Mouse (Mus musculus) liver, adult 2 months (tissue): ENCODE results near the gene N4bp1. TPM values are rescaled to one million over a fixed set of nuclear protein-coding genes. Genes with fewer than 3 reads are reported as not detected.
A peak's percentile ranks its signal among the peaks of the same experiment; 100 is the strongest.

Experiments used
- DNase-seq: peaks from one replicate; pipeline ENCODE4 v3.0.0-alpha.2; 2011; ENCODE audit warnings: low read depth, low spot score; ENCODE audit errors: extremely low read depth
- H3K27ac ChIP-seq: fragments of 200-500 bp; replicated peaks from 2 replicates; pipeline ENCODE4 v1.5.1; 2012; ENCODE audit warnings: low read depth, mild to moderate bottlenecking, control low read depth, inconsistent platforms, low read length; ENCODE audit not compliant: insufficient read depth
- H3K27me3 ChIP-seq: fragments of 200-500 bp; 2 replicates; pipeline ENCODE4 v1.6.1; 2012; ENCODE audit warnings: mild to moderate bottlenecking, moderate library complexity, low read length, inconsistent platforms; ENCODE audit not compliant: control insufficient read depth, insufficient read depth
- H3K36me3 ChIP-seq: fragments of 200-500 bp; 2 replicates; pipeline ENCODE4 v1.6.1; 2012; ENCODE audit warnings: low read length, inconsistent platforms; ENCODE audit not compliant: control insufficient read depth, insufficient read depth
- H3K4me1 ChIP-seq: fragments of 200-500 bp; 2 replicates; pipeline ENCODE4 v1.6.1; 2011; ENCODE audit warnings: low read length; ENCODE audit not compliant: control insufficient read depth, insufficient read depth
- H3K4me3 ChIP-seq: fragments of 200-500 bp; 2 replicates; pipeline ENCODE4 v1.5.1; 2011; ENCODE audit warnings: low read depth, mild to moderate bottlenecking, control low read depth, low read length, moderate library complexity; ENCODE audit not compliant: insufficient read depth
- H3K79me2 ChIP-seq: fragments of 200-500 bp; 2 replicates; pipeline ENCODE4 v1.6.1; 2012; ENCODE audit warnings: inconsistent platforms, mild to moderate bottlenecking, low read length, moderate library complexity; ENCODE audit not compliant: control insufficient read depth, insufficient read depth
- H3K9ac ChIP-seq: fragments of 200-500 bp; 2 replicates; pipeline ENCODE4 v1.6.1; 2012; ENCODE audit warnings: low read depth, mild to moderate bottlenecking, control low read depth, inconsistent platforms, low read length
- CTCF ChIP-seq: fragments of 200-500 bp; IDR thresholded peaks from 2 replicates; pipeline ENCODE4 v1.5.1; 2011; ENCODE audit warnings: low read depth, low read length, control low read depth
- POLR2A ChIP-seq: fragments of 200-500 bp; IDR thresholded peaks from 2 replicates; pipeline ENCODE4 v1.6.1; 2011; ENCODE audit warnings: low read length, control low read depth; ENCODE audit not compliant: insufficient read depth; ENCODE audit errors: extremely low read depth
- WGBS: fragments of 180-500 bp; shearing (Covaris S2); methylation state at CpG from one replicate; pipeline ENCODE4 v1.1.7; 2018; 5-methylcytosine and 5-hydroxymethylcytosine counted together
- polyA plus RNA-seq: library from polyadenylated mRNA; depleted of rRNA; stranded (reverse); fragments of >200 nt; gene quantifications from 2 replicates; pipeline ENCODE4 v1.2.3, GENCODE M21; 2012
- total RNA-seq: library from RNA; depleted of rRNA; stranded (reverse); fragments of >200 nt; gene quantifications from 2 replicates; pipeline ENCODE4 v1.2.3, GENCODE M21; 2014

Gene N4bp1
- total and polyA plus RNA-seq, 2 experiments: 3.5 to 5.1 TPM

- H3K9ac ChIP-seq: no peak overlapping the region
- H3K27me3 ChIP-seq: no peaks in the 10 kb centered on the region
- no peak overlapping the region for H3K4me3 ChIP-seq
- H3K36me3 ChIP-seq: no peaks in the 10 kb centered on the region
- WGBS: 80% methylated on average over 6 of the region's 6 CpGs
- H3K4me1 ChIP-seq: no peaks in the 10 kb centered on the region
- no peaks in the 10 kb centered on the region for H3K79me2 ChIP-seq
- no peak overlapping the region for H3K27ac ChIP-seq
- TF ChIP-seq POLR2A (no peak), CTCF (no peak)
- DNase-seq: no peak
Observed at GRCm38 (mm10) chr8:86794716-86795115, 90.3 kb downstream of the N4bp1 start.

- H3K36me3 ChIP-seq: no peaks in the 10 kb centered on the region
- H3K9ac ChIP-seq: no peak overlapping the region
- TF ChIP-seq POLR2A: no peak
- no peak for TF ChIP-seq CTCF
- H3K27ac ChIP-seq: no peak overlapping the region
- H3K4me3 ChIP-seq: no peak overlapping the region
- WGBS: 69% methylated on average over 6 of the region's 6 CpGs
- H3K27me3 ChIP-seq: no peaks in the 10 kb centered on the region
- no peaks in the 10 kb centered on the region for H3K79me2 ChIP-seq
- DNase-seq: no peak
- H3K4me1 ChIP-seq: peaks cover 4% of the 10 kb centered on the region; the same call in 1 of the 2 replicates
Observed at GRCm38 (mm10) chr8:86791542-86791941, 93.5 kb downstream of the N4bp1 start.

GRCm38 (mm10) chr8:86789576-86789975 is 95.5 kb downstream of the N4bp1 start:
- no peak overlapping the region for H3K9ac ChIP-seq
- no peak overlapping the region for H3K27ac ChIP-seq
- no peak overlapping the region for H3K4me3 ChIP-seq
- H3K36me3 ChIP-seq: no peaks in the 10 kb centered on the region
- TF ChIP-seq CTCF (no peak), POLR2A (no peak)
- no peaks in the 10 kb centered on the region for H3K27me3 ChIP-seq
- H3K4me1 ChIP-seq: peaks cover 4% of the 10 kb centered on the region; the same call in 1 of the 2 replicates
- 23% methylated on average over 1 of the region's 1 CpGs for WGBS
- DNase-seq: no peak
- H3K79me2 ChIP-seq: no peaks in the 10 kb centered on the region

GRCm38 (mm10) chr8:86787891-86788420 is 97.1 kb downstream of the N4bp1 start:
- TF ChIP-seq CTCF (no peak), POLR2A (no peak)
- Histone ChIP-seq H3K36me3 (no peaks in the 10 kb centered on the region), H3K27me3 (no peaks in the 10 kb centered on the region), H3K9ac (no peak overlapping the region), H3K79me2 (no peaks in the 10 kb centered on the region), H3K27ac (no peak overlapping the region), H3K4me1 (peaks cover 4% of the 10 kb centered on the region; the same call in 1 of the 2 replicates), H3K4me3 (no peak overlapping the region)
- peak; percentile 68 for DNase-seq
- 9% methylated on average over 12 of the region's 12 CpGs for WGBS

GRCm38 (mm10) chr8:86786498-86786897 is 98.6 kb downstream of the N4bp1 start:
- WGBS: 59% methylated on average over 5 of the region's 5 CpGs
- Histone ChIP-seq H3K79me2 (no peaks in the 10 kb centered on the region), H3K36me3 (no peaks in the 10 kb centered on the region), H3K4me1 (peaks cover 4% of the 10 kb centered on the region; the same call in 1 of the 2 replicates), H3K9ac (no peak overlapping the region), H3K27ac (no peak overlapping the region), H3K27me3 (no peaks in the 10 kb centered on the region), H3K4me3 (no peak overlapping the region)
- TF ChIP-seq CTCF: no peak
- no peak for TF ChIP-seq POLR2A
- no peak for DNase-seq

- Histone ChIP-seq H3K27me3 (no peaks in the 10 kb centered on the region), H3K36me3 (no peaks in the 10 kb centered on the region), H3K4me3 (no peak overlapping the region), H3K79me2 (no peaks in the 10 kb centered on the region), H3K9ac (no peak overlapping the region), H3K27ac (no peak overlapping the region), H3K4me1 (no peaks in the 10 kb centered on the region)
- TF ChIP-seq CTCF (no peak), POLR2A (no peak)
- DNase-seq: no peak
- WGBS: 96% methylated on average over 8 of the region's 8 CpGs
Observed at GRCm38 (mm10) chr8:86781094-86781493, 104.0 kb downstream of the N4bp1 start.
